Mouse (Mus musculus) hindbrain, embryonic 10.5 days (tissue): ENCODE measurements at regions not wholly inside any gene's neighbourhood (a gene's known extent, or its start where the extent isn't known, plus 50 kb on each side); places are given as distances from the start of the nearest gene placed in this dataset.
A peak's percentile ranks its signal among the peaks of the same experiment; 100 is the strongest.

Experiments used
- DNase-seq: peaks from one replicate; pipeline ENCODE4 v3.0.0-alpha.2; 2017; ENCODE audit warnings: low spot score
- H3K27ac ChIP-seq: fragments of 300-500 bp; sonication (generic); 2 replicates; pipeline ENCODE4 v1.5.1; 2016; ENCODE audit warnings: mild to moderate bottlenecking, moderate library complexity
- H3K27me3 ChIP-seq: fragments of 300-500 bp; sonication (generic); 2 replicates; pipeline ENCODE4 v1.6.1; 2016; ENCODE audit warnings: mild to moderate bottlenecking; ENCODE audit not compliant: poor library complexity, insufficient read depth, severe bottlenecking
- H3K36me3 ChIP-seq: fragments of 300-500 bp; sonication (generic); 2 replicates; pipeline ENCODE4 v1.6.1; 2016; ENCODE audit warnings: mild to moderate bottlenecking, moderate library complexity
- H3K4me1 ChIP-seq: fragments of 300-500 bp; sonication (generic); replicated peaks from 2 replicates; pipeline ENCODE4 v1.6.1; 2016; ENCODE audit warnings: mild to moderate bottlenecking
- H3K4me3 ChIP-seq: fragments of 300-500 bp; sonication (generic); 2 replicates; pipeline ENCODE4 v1.5.1; 2016; ENCODE audit warnings: mild to moderate bottlenecking, moderate library complexity
- H3K9me3 ChIP-seq: fragments of 300-500 bp; sonication (generic); 2 replicates; pipeline ENCODE4 v1.6.1; 2016; ENCODE audit warnings: mild to moderate bottlenecking, moderate library complexity
- WGBS: fragments of 180-500 bp; shearing (Covaris S2); methylation state at CpG from one replicate; pipeline ENCODE4 v1.1.7; 2016; 5-methylcytosine and 5-hydroxymethylcytosine counted together

GRCm38 (mm10) chr7:82993136-82993535 is 126.0 kb downstream of the Mex3b start:
- Histone ChIP-seq H3K27ac (no peak overlapping the region), H3K27me3 (no peaks in the 10 kb centered on the region), H3K36me3 (no peaks in the 10 kb centered on the region), H3K4me1 (no peaks in the 10 kb centered on the region), H3K9me3 (no peaks in the 10 kb centered on the region), H3K4me3 (no peak overlapping the region)
- 88% methylated on average over 5 of the region's 5 CpGs for WGBS
- no peak for DNase-seq

GRCm38 (mm10) chr7:82998848-82999247 is 131.7 kb downstream of the Mex3b start:
- Histone ChIP-seq H3K36me3 (no peaks in the 10 kb centered on the region), H3K4me1 (no peaks in the 10 kb centered on the region), H3K27me3 (no peaks in the 10 kb centered on the region), H3K27ac (no peak overlapping the region), H3K9me3 (no peaks in the 10 kb centered on the region), H3K4me3 (no peak overlapping the region)
- DNase-seq: no peak
- WGBS: 95% methylated on average over 2 of the region's 2 CpGs

GRCm38 (mm10) chr7:83007540-83007939 is 140.4 kb downstream of the Mex3b start:
- no peak overlapping the region for H3K27ac ChIP-seq
- H3K36me3 ChIP-seq: no peaks in the 10 kb centered on the region
- no peaks in the 10 kb centered on the region for H3K4me1 ChIP-seq
- H3K4me3 ChIP-seq: no peak overlapping the region
- WGBS: 88% methylated on average over 4 of the region's 4 CpGs
- no peaks in the 10 kb centered on the region for H3K27me3 ChIP-seq
- DNase-seq: no peak
- H3K9me3 ChIP-seq: no peaks in the 10 kb centered on the region

- H3K9me3 ChIP-seq: no peaks in the 10 kb centered on the region
- peaks cover 22% of the 10 kb centered on the region for H3K4me1 ChIP-seq
- H3K4me3 ChIP-seq: no peak overlapping the region
- DNase-seq: no peak
- no peaks in the 10 kb centered on the region for H3K36me3 ChIP-seq
- 82% methylated on average over 2 of the region's 2 CpGs for WGBS
- no peaks in the 10 kb centered on the region for H3K27me3 ChIP-seq
- H3K27ac ChIP-seq: no peak overlapping the region
These were observed 145.0 kb downstream of the Mex3b start for GRCm38 (mm10) chr7:83012145-83012544.

DNA sequence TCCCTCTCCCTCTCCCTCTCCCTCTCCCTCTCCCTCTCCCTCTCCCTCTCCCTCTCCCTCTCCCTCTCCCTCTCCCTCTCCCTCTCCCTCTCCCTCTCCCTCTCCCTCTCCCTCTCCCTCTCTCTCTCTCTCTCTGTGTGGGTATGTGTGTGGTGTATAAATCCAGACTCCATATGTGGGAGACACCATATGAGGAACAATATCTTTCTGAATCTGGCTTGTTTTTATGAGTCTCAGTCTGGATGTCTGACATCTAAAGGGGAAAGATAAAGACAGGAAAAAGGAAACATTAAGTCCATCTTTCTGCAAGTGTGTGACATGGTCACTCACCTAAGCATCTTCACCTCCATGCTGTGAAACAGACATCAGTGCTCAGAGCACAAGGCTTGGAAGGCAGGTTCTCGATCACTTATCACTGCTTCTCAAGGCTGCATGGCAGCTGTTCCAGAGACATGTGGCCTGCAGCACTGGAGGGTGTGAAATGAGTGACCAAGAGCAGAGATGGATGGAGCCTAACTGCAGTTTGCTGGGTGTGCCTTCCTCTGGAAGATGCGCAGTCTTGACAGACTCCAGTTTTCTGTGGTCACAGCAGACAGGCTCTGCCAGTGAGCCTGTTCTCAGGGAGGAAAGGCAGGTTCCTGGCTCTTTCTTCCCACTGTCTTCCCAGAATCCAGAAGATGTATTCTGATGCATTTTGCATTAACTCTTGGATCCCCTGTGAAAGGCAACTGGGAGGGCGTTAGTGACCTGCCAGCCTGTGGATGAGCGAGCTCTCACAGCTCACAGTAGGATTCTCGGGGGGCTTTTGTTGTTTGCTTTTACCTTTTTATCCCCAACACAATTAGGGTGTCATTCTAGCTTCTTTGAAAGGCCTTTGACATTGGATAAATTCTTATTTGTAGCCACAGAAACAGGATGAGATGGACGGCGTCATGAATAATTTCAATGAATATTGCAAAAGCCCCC is 147.9 kb downstream of the Mex3b start:
- WGBS: 22% methylated on average over 7 of the region's 7 CpGs
- no peaks in the 10 kb centered on the region for H3K9me3 ChIP-seq
- peaks cover 22% of the 10 kb centered on the region for H3K4me1 ChIP-seq
- peak overlapping the region; percentile 9; the same call in 1 of the 2 replicates for H3K4me3 ChIP-seq
- no peaks in the 10 kb centered on the region for H3K27me3 ChIP-seq
- no peaks in the 10 kb centered on the region for H3K36me3 ChIP-seq
- peak; percentile 40 for DNase-seq
- H3K27ac ChIP-seq: peak overlapping the region; percentile 84

DNA sequence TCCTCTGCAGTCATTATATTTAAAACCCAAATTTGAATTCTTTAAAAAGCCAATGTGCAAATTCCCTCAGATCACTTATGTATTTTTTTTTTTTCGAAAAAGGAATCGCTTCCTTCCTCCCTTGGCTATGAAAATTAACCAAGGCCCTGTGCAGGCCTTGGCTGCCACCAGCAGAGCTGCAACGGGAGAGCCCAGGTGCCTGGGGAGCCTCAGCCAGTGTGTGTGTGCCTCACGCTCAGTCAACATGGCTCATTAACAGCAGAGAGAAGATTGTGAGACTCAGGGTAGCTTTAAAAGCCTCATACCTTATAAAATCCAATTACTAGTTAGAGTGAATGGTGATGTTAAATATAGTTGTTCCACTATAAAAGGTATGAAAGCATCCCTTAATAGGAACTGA is 148.6 kb downstream of the Mex3b start:
- no peaks in the 10 kb centered on the region for H3K27me3 ChIP-seq
- WGBS: 19% methylated on average over 4 of the region's 4 CpGs
- no peak for DNase-seq
- peak overlapping the region; percentile 84 for H3K27ac ChIP-seq
- no peak overlapping the region for H3K4me3 ChIP-seq
- H3K36me3 ChIP-seq: no peaks in the 10 kb centered on the region
- no peaks in the 10 kb centered on the region for H3K9me3 ChIP-seq
- peaks cover 22% of the 10 kb centered on the region for H3K4me1 ChIP-seq

GRCm38 (mm10) chr7:83016566-83016965 is 149.4 kb downstream of the Mex3b start:
- Histone ChIP-seq H3K4me3 (no peak overlapping the region), H3K36me3 (no peaks in the 10 kb centered on the region), H3K27me3 (no peaks in the 10 kb centered on the region), H3K9me3 (no peaks in the 10 kb centered on the region), H3K4me1 (peaks cover 22% of the 10 kb centered on the region), H3K27ac (peak overlapping the region; percentile 60)
- WGBS: 73% methylated on average over 4 of the region's 4 CpGs
- DNase-seq: no peak

DNA sequence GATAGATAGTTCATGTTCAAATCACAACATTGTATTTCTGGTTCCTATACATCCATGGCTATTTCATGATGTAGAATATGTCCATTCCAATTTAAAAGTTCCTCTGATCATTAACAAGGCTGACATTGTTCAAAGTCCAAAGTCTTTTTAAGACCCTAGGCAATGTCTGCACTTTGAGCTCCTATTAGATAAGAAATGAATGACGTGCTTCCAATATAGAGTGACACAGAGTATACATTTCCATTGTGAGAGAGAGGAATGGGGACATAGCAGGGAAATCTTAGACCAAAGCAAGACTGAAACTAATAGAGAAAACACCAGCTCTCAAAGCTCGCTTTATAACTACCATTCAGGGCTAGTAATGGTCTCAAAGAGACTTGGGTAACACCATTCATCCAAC is 153.5 kb downstream of the Mex3b start:
- H3K4me3 ChIP-seq: no peak overlapping the region
- 89% methylated on average over 2 of the region's 2 CpGs for WGBS
- H3K9me3 ChIP-seq: no peaks in the 10 kb centered on the region
- H3K36me3 ChIP-seq: no peaks in the 10 kb centered on the region
- H3K27me3 ChIP-seq: no peaks in the 10 kb centered on the region
- H3K4me1 ChIP-seq: peaks cover 13% of the 10 kb centered on the region
- DNase-seq: no peak
- no peak overlapping the region for H3K27ac ChIP-seq

GRCm38 (mm10) chr7:83023990-83024389 is 156.9 kb downstream of the Mex3b start:
- H3K9me3 ChIP-seq: no peaks in the 10 kb centered on the region
- H3K27me3 ChIP-seq: no peaks in the 10 kb centered on the region
- H3K4me1 ChIP-seq: no peaks in the 10 kb centered on the region
- no peak overlapping the region for H3K27ac ChIP-seq
- no peaks in the 10 kb centered on the region for H3K36me3 ChIP-seq
- 90% methylated on average over 1 of the region's 1 CpGs for WGBS
- DNase-seq: no peak
- H3K4me3 ChIP-seq: no peak overlapping the region

DNA sequence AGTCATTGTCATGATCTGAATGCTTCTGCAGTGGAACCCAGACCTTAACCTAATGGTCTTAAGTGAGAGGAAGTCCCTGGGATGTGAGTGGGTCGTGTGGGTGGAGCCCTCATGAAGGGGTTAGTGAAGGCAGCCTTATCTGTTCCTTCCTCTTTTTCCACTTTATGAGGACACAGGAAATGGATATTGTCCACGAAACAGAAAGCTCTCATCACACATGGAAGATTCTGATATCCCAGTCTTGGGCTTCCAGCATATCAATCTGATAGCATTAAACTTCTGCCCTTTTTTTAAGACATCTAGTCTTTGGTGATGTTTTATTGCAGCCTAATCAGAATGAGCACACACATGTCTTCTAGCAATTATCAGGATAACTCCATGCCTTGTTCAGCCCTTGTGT is 164.0 kb downstream of the Mex3b start:
- H3K27ac ChIP-seq: no peak overlapping the region
- H3K36me3 ChIP-seq: no peaks in the 10 kb centered on the region
- no peak overlapping the region for H3K4me3 ChIP-seq
- 0 out of 2 replicates have a peak, but pooled peaks cover 2% of the 10 kb centered on the region for H3K9me3 ChIP-seq
- no peak for DNase-seq
- H3K4me1 ChIP-seq: no peaks in the 10 kb centered on the region
- 76% methylated on average over 2 of the region's 2 CpGs for WGBS
- no peaks in the 10 kb centered on the region for H3K27me3 ChIP-seq

DNA sequence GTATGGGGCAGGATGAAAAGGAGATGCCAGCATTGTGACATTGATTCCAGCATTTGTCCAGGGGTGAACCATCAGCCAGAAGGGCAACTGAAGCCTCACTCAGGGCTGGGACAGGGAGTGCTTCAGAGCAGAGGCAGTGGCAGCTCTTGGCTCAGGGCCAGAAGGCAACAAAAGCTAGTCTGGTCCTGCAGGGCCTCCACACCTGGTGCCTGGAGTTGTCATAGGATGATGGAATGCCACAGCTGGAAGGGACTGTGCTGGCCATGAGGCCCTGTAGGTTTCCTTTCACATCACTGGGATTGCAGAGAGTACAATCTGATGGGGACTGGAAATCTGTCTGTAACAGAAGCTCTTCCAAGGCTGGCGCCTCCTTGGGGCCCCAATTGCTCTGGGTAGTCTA is 164.9 kb downstream of the Mex3b start:
- DNase-seq: no peak
- 0 out of 2 replicates have a peak, but pooled peaks cover 2% of the 10 kb centered on the region for H3K9me3 ChIP-seq
- H3K36me3 ChIP-seq: no peaks in the 10 kb centered on the region
- peaks cover 7% of the 10 kb centered on the region for H3K4me1 ChIP-seq
- H3K27ac ChIP-seq: no peak overlapping the region
- 92% methylated on average over 1 of the region's 1 CpGs for WGBS
- no peaks in the 10 kb centered on the region for H3K27me3 ChIP-seq
- H3K4me3 ChIP-seq: no peak overlapping the region

- WGBS: 90% methylated on average over 2 of the region's 2 CpGs
- no peak for DNase-seq
- H3K4me1 ChIP-seq: peaks cover 13% of the 10 kb centered on the region
- no peaks in the 10 kb centered on the region for H3K36me3 ChIP-seq
- 0 out of 2 replicates have a peak, but pooled peaks cover 2% of the 10 kb centered on the region for H3K9me3 ChIP-seq
- H3K4me3 ChIP-seq: no peak overlapping the region
- no peak overlapping the region for H3K27ac ChIP-seq
- H3K27me3 ChIP-seq: no peaks in the 10 kb centered on the region
These were observed 165.8 kb downstream of the Mex3b start for GRCm38 (mm10) chr7:83032924-83033323.

DNA sequence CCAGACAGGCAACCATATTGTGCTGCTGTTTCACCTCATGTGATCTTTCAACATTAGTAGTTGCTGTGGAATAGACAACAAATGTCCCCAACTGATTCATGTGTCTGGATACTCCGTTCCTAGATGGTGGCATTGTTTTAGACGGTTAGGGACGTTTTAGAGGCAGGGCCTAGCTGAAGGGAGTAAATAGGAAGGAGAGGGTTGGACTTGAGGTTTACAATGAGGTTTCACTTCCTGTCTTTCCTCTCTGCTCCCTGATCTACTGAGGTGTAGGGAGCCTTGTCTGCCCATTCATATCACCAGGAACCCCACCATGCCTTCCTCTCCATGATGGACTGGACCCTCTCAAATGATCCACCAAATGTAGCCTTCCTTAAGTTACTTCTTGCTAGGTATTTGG is 168.1 kb downstream of the Mex3b start:
- H3K27me3 ChIP-seq: no peaks in the 10 kb centered on the region
- H3K9me3 ChIP-seq: 0 out of 2 replicates have a peak, but pooled peaks cover 2% of the 10 kb centered on the region
- H3K4me1 ChIP-seq: peaks cover 13% of the 10 kb centered on the region
- no peaks in the 10 kb centered on the region for H3K36me3 ChIP-seq
- no peak overlapping the region for H3K27ac ChIP-seq
- no peak overlapping the region for H3K4me3 ChIP-seq
- no peak for DNase-seq
- 91% methylated on average over 3 of the region's 3 CpGs for WGBS
